Mouse (Mus musculus): ENCODE data around the gene Tmco4.

The Tmco4 gene

GRCm38 (mm10) chr4:139019413-139019812, 46.7 kb downstream of the Tmco4 start:
- in situ Hi-C loops (cut with MboI, MseI), result no loop called here

DNA sequence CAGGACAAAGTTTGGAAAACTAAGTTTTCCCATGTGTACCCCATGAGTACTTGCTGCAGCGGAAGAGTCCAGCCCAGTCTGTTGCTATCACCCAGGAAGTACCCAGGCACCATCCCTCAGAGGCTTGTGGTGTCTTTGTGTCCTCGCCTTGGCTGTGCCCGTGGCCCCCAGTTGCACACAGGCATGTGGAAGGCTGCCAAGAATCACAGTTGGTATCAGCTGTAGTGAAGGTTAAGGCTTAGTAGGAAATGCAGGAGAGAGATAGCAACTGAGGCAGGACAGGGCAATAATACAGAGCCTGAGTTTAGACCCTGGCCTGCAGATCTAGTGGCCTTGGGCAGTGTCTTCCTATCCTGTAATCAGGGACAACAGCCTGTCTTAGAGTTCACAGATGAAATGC, 47.7 kb downstream of the Tmco4 start:
- in situ Hi-C loops (cut with MboI, MseI), result no loop called here

DNA sequence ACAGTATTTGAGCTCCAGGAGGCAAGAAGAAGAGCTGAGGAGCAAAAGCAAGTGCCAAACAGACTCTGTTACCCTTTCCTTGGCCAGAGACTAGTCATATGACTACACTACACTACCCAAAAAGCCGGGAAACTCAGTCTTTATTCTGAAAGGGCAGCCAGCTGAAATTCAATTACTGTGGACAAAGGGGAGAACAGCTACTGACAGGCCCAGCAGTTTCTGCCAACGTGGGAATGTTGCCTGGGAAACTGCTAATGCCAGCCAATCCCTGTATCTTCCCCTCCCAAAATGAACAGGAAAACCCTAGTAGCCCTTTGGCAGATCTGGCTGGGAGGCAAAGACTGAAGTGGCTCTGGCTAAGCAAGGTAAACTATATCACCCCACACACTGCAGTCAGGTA, 51.7 kb downstream of the Tmco4 start:
- in situ Hi-C loops (cut with MboI, MseI), result no loop called here

- in situ Hi-C loops (cut with MboI, MseI), result no loop called here
These were observed 58.0 kb downstream of the Tmco4 start for GRCm38 (mm10) chr4:139030675-139031074.

DNA sequence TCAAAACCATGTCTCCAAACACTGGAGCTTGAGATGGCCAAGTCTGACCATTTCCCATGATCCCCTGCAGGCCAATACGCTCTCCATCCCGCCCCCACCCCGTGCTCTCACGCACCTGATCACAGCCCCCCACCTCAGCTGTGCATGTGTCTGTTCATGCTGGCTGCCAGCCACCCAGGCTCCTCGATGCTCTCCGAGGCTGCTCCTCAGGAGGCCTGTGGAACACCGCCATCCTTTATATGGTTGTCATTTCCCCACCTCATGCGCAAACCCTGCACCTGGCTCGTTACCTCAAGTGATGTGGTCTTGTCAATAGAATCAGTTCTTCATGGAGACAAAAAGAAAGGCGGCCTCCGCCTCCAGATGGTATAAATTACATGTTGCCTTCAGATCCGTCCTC, 59.8 kb downstream of the Tmco4 start:
- in situ Hi-C loops (cut with MboI, MseI), result no loop called here

DNA sequence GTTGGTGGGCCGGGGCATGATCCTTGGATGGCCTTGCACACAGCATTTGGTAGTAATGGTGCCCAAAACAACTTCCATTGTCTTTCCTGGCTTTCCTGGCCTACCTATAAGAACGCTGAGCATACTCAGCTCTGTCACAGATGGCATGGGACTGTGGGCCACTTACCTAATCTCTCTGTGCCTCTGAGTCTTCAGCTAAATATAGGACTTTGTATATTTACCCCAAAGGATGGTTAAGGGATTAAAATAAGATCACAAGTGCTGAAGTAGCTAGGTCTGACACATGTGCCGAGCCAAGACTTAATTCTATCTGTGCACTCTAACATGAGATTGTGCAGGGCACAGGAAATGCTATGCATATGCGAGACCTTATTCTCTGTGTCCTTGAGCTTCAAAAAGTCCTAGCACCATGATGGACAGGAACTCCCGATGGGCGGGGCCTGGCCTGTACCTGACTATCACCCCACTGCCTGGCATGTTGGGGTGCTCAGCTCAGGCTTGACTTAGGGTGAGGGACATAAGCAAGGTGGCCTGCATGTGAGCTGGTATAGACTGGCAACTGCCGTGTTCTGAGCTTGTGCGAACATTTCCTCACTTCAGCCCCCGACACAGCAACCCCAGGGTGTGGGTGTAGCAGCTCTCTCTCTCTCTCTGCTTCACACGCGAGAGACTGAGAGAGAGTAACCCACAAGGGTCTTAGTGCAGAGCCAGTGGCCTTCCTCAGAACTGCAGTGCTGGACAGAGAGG, 60.7 kb downstream of the Tmco4 start:
- in situ Hi-C loops (cut with MboI, MseI), result no loop called here

- in situ Hi-C loops (cut with MboI, MseI), result no loop called here
These were observed 61.3 kb downstream of the Tmco4 start for GRCm38 (mm10) chr4:139034010-139034367.

DNA sequence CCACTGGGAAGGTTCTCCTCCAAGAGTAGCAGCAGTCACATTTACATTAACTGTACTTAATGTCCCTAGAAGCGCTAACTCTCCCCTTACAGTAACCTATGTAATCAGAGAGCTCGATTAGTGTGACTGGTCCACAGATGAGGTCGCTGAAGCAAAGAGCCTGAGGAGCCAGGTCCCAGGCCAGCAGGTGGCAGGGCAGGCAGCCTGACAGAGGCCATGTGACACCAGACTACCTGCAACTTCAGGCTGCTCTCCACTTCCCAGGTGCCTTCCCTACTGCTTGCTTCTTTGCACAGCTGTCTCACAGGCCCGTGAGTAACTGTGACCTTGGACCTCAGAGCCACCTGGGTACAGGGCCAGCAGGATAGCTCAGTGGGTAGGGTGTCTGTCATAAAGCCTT, 61.9 kb downstream of the Tmco4 start:
- in situ Hi-C loops (cut with MboI, MseI), result no loop called here

GRCm38 (mm10) chr4:139034942-139035341, 62.3 kb downstream of the Tmco4 start:
- in situ Hi-C loops (cut with MboI, MseI), result no loop called here

GRCm38 (mm10) chr4:139035799-139036198, 63.1 kb downstream of the Tmco4 start:
- in situ Hi-C loops (cut with MboI, MseI), result no loop called here

GRCm38 (mm10) chr4:139037795-139038607, 65.3 kb downstream of the Tmco4 start:
- in situ Hi-C loops (cut with MboI, MseI), result no loop called here

DNA sequence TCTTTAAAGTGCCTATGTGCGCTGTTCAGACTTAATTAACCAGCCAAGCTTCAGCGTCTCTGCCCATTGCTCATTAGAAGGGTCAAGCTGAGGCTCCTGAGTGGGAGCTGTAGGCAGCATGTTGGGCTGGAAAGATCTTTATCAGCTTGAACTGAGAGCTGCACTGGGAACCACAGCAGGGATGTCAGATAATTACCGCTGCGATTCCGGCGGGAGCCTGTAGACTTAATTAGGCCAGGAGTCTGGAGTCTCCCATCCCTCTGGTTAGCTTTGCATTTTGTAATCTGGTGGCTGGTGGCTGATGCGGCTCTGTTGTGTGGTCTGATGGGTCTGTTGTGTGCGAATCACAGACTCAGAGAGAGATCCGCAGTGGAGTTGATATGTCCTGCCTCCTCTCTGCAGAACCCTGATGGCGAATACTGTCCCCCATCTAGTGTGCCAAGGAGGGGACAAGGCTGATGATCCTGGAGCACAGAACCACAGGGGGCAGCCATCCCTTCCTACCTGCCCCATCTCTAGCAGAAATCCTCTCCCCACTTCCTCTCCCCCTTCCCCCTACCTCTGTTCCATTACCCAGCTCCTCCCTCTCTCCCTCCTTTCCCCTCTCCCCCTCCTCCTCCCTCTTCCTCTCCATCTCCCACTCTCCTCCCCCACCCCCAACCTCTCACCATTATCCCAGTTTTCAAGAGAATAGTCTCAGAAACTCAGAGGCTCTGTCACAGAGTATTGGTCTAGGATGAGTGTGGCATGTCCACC, 67.6 kb downstream of the Tmco4 start:
- in situ Hi-C loops (cut with MboI, MseI), result loop anchor here (10.0 kb wide), 1 partner anchor 1775 kb away; no protein-coding TSS in a partner anchor

DNA sequence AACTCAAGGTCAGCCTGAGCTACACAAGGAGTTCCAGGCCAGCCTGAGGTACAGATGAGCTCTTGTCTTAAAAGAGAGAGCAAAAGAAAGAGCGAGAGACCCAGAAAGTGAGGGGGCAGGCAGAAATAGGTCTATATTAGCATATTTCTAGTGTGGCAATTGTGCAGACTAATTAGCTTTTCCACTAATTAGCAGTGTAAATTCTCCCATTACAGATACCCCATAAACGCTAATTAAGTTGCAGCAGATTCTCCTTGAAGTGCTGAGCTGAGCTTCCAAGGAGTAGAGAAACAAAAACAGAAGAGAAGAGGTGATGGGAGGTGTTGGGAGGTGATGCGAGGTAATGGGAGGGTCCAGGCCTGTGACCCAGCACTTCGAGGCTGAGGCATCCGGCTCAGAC, 69.9 kb downstream of the Tmco4 start:
- in situ Hi-C loops (cut with MboI, MseI), result loop anchor here (10.0 kb wide), 1 partner anchor 1778 kb away; no protein-coding TSS in a partner anchor

- in situ Hi-C loops (cut with MboI, MseI), result loop anchor here (10.0 kb wide), 1 partner anchor 1779 kb away; no protein-coding TSS in a partner anchor
These were observed 70.9 kb downstream of the Tmco4 start for GRCm38 (mm10) chr4:139043600-139043999.

GRCm38 (mm10) chr4:139044566-139044965, 71.9 kb downstream of the Tmco4 start:
- in situ Hi-C loops (cut with MboI, MseI), result loop anchor here (10.0 kb wide), 1 partner anchor 1780 kb away; no protein-coding TSS in a partner anchor

DNA sequence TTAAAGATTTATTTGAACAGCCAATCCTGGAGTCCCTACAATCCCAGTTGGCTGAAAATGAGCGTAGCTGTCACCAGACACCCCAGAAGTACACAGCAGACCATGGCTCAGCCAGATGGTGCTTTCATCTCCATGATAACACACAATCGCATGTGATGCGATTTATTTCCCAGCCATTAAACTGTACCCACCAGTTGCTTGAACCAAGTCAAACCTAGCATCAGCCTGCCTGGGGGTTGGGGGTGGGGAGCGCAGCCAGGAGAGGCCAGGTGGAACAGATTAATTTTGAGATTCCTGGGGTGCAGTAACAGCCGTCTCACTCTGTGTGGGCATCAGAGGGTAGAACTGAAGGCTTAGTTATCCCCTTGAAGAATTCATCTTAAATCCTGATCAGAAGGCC, 73.7 kb downstream of the Tmco4 start:
- in situ Hi-C loops (cut with MboI, MseI), result loop anchor here (10.0 kb wide), 1 partner anchor 1782 kb away; no protein-coding TSS in a partner anchor

GRCm38 (mm10) chr4:139048518-139048917, 75.8 kb downstream of the Tmco4 start:
- in situ Hi-C loops (cut with MboI, MseI), result loop anchor here (10.0 kb wide), 1 partner anchor 1784 kb away; no protein-coding TSS in a partner anchor

DNA sequence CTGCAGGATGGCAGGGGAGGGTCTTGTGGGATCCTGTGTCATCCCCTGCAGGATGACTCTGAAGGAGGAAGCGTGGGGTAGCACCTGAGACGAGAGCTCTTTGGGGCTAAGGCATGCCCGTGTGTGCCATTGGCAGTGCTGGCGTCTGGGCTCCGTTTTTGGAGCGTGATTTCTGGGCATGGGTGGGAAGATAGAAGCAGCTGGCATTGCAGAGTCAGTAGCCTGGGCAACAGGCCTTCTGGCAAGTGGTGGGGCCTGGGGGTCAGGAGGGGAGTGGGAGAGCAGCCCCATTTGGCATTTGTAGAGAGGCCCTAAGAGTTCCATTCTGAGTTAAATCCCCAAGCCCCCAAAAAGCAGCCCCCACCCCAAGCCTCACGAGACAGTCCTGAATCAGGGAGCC, 80.1 kb downstream of the Tmco4 start:
- in situ Hi-C loops (cut with MboI, MseI), result no loop called here

DNA sequence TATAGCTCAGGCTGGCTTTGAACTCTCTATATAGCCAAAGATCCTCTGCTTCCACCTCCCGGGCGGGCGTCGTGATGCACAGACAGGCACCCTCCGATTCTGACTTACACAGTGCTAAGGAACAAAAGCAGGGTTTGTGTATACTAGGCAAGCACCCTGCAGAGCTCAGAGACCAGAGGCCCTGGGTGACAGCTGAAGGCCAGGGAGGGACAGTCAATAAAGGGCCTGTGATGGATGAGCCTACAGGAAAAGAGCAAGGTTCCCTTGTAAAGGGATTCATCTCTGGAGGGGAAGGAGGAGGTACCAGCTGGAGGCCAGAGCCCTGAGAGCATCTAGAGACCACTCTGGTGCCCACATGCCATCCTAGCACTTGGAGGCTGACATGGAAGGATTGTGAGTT, 80.7 kb downstream of the Tmco4 start:
- in situ Hi-C loops (cut with MboI, MseI), result no loop called here

- in situ Hi-C loops (cut with MboI, MseI), result no loop called here
These were observed 81.7 kb downstream of the Tmco4 start for GRCm38 (mm10) chr4:139054300-139054923.

GRCm38 (mm10) chr4:139055336-139055735, 82.6 kb downstream of the Tmco4 start:
- in situ Hi-C loops (cut with MboI, MseI), result no loop called here
